Mouse (Mus musculus): ENCODE data around the gene Npm3.

The Npm3 gene

DNA sequence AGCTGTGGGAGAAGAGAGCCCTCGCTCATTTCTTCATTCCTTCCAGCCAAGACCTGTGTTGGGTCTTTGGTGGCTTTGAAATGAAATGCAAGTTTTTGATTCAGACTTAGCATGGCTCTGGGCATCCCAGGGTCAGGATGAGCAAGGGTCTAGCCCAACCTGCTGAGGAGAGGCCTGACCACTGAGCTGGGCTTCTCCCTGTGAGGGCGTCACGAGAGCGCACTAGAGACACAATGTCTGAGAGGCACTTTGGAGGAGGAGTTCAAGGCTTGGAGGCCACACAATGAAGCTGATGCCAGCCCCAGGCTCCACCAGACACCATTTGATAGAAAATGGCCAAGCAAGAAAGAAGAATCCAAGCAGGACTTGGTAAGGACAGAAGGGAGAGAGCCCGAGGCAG, 15.2 kb downstream of the Npm3 start:
- no peak for DNase-seq (ENCODE audit: low spot score)

DNA sequence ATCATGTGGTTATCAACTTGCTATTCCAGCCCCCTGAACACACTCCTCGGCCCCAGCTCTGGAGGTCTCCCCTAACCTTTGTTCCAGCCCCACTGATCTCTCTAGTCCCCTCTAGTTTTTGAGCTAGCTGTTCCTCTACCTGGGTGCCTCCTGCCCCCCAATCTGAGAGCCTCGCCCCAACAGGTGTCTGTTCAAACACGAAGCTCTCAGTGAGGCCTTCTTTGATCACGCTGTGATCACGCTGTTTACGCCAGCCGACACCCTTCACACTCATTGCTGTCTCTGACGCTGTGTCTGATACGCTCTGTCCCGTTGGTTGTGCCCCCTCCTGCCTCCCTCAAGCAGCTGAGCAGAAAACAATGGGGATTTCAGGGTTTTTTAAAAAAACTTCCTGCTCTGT, 15.8 kb downstream of the Npm3 start:
- DNase-seq (ENCODE audit: low spot score): no peak

GRCm38 (mm10) chr19:45731658-45732057, 17.7 kb downstream of the Npm3 start:
- DNase-seq (ENCODE audit: low spot score): no peak

DNA sequence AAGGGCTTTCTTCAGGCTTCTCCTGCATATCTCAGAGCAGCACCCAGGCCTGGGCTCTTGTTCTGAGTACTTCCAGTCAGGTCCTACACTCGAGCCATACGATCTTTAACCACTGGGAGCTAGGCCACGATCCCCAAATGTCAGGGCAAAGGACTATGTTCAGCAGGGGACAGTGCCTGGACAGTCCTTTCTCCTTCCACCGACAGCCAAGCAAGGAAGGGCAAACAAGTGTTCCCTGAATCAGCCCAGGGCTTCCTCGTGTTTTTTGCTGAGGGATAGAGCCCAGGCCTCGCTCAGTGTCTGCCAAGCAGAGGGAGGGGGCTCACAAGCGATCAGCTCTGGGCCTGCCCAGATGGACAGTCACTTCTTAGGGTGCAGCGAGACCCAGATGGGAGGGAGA, 19.3 kb downstream of the Npm3 start:
- DNase-seq (ENCODE audit: low spot score): no peak

DNA sequence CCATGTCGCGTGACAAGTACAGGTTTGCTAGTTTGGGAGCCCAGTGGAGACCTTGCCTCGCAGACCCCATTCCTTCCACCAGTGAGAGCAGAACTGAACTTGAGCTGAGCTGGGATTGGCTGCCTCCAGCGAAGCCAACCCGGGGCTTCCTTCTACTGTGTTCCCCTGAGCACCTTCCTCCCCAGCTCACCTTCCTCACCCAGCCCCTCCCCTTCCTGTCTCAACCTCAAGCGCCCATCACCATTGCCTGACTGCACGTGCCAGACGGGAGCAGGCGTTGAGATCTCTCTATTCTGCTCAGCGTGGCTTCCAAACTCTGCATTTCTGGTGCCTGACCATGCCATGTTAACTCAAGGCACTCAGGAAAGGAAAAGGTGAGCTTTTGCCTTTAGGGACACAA, 22.2 kb downstream of the Npm3 start:
- no peak for DNase-seq (ENCODE audit: low spot score)

DNA sequence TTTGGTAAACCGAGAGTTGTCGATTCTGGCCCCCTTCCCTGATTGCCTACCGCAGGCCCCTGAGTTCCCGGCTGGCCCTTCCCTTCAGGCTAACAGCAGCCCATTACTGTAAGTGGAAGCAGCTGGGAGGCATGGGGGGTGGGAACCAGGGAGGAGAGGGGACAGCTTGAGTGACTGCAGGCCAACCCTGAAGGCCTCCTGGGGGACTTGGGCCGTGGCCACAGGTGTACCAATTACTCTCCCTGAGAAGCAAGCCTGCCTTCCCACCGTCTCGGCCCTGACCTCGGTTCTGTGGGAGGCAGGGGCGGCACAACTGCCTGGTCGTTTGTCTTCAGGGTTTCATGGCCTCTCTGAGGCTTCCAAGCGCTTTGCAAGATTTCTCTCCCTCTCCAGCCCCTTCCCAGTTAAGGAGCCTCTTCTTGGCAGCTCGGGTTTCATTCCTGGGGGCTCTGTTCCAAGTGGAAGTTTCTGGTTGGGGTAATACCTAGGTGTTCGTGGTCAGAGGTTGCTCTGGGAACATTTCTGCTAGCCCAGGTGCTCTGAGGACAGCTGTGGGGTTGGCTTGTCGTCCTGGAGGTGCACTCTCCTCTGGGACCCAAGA, 23.6 kb downstream of the Npm3 start:
- no peak for DNase-seq (ENCODE audit: low spot score)

GRCm38 (mm10) chr19:45722188-45722587, 27.2 kb downstream of the Npm3 start:
- DNase-seq (ENCODE audit: low spot score): no peak

- DNase-seq (ENCODE audit: low spot score): no peak
These were observed 31.1 kb downstream of the Npm3 start for GRCm38 (mm10) chr19:45718286-45718685.

- no peak for DNase-seq (ENCODE audit: low spot score)
These were observed 31.7 kb downstream of the Npm3 start for GRCm38 (mm10) chr19:45717493-45718220.

DNA sequence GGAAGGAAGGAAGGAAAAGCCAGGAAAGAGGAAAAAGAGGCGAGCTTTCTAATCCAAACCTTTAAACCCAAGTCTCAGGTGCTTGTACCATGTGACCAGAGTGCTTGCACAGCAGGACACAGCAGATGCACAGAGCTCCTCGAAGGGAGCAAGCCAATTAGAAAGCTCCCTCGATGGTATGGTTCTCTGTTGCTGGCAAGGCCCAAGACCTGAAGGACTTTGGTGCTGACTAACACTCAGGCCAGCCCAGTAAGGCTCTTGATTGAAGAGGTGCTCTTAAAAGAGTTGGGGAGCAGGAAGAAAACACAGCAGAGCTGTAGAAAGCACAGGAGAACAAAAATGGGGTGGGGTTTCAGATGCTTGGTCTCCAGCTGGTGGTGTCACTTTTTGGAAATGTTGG, 40.7 kb downstream of the Npm3 start:
- no peak for DNase-seq (ENCODE audit: low spot score)

Measured in T-cell, adult 2 months (primary cell).